Mouse (Mus musculus) c-Kit-positive CD71-positive TER-119-positive erythroid progenitor cells, embryonic 14.5 days (primary cell): ENCODE data around the gene Rbm20.
"Not testable (repeated sequence)": the region's sequence is repeated elsewhere in the genome, so short reads cannot be mapped to it uniquely, and the experiment has no call there.

Source experiments
- DNase-seq: peaks from one replicate; pipeline ENCODE4 v3.0.0-alpha.2; 2013; ENCODE audit warnings: low spot score

Rbm20 gene

GRCm38 (mm10) chr19:53792976-53793897 is 116.1 kb downstream of the Rbm20 start:
- no peak for DNase-seq

DNA sequence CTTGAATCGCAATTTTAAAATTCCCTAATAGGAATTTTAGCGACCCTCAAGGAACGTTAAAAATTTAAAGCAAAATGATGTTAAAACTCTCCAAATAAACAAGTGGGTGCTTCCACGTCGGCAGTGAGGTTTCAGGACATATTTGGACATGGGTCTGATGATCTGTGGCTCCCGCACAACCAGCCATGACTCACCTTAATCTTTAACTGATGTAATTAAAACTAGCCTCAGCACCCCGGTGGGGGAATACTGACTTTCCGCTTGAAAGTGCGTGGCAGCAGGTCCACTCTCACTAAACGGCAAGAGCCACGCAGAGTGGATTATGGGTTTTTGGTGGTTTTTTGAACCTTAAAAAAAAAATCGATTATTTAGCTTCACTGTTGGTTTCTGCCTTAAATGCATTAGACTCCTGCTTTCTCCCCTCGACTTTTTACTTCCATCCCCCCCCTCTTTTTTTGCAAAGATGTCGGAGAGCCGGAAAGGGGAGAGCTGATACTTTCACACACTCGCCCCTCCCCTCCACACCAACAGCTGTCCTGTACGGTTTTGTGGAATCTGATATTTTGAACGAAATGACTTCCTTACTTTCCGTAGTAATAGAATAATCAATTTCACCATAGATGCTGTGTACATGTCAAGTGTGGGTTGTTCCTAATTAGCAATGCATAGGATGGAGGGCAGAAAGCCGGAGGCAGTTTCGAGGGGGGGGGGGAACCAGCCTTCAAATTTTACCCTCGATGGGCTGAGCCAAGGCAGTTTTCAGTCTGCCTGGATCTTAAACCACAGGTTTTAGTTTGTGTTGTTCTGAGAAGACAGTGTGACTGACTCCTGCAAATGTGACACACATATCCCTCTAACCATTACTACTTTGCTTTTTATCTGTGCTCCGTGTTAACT is 117.1 kb downstream of the Rbm20 start:
- no peak for DNase-seq

DNA sequence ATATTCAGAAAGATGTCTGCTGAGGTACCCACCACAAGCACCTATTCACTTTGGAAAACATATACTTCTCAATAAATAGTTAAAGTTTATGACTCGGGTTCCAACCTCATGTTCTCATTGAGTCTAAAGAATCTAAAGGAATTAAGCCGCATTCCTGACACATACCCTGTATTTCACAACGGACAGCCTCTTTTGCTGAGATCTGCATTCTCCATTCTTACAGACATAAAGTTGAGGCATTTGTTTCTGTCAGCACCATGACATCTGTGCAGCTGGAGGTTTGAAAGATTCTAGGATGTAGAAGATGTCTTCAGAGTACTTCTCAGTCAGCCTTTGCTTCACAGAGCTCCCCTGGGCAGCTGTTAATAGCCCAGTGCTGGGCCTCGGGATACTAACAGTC is 117.9 kb downstream of the Rbm20 start:
- DNase-seq: no peak

- no peak for DNase-seq
These were observed 118.9 kb downstream of the Rbm20 start for GRCm38 (mm10) chr19:53796020-53796419.

GRCm38 (mm10) chr19:53797770-53798169 is 120.7 kb downstream of the Rbm20 start:
- no peak for DNase-seq

- DNase-seq: peak; percentile 60
These were observed 122.8 kb downstream of the Rbm20 start for GRCm38 (mm10) chr19:53799885-53800284.

DNA sequence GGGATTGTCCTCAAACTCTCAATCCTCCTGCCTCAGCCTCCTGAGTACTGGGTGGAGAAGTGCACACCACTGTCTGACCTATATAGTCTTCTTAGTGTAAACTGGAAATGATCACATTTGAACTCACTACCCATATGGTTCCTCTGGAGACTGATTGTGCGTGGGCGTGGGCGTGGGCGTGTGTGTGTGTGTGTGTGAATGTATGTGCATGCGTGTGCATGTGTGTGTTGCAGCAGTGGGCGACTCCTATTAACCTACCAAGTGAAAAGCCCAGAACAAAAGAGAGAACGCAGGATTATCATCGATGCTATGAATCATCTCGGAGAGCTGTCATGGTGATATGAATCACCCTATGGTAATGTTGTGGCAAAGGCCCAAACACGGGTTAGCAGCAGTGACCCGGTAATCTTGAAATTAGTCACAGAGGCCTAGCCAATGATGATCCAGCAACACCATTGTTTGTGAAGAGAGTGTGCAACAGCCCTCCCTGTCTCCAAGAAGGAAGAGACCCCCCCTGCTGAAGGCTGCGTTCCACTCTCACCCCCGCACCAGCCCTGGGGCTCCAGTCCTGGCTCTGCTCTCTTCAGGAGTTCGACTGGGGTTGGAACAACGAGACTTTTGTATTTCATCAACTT is 123.4 kb downstream of the Rbm20 start:
- no peak for DNase-seq

- DNase-seq: no peak
These were observed 124.3 kb downstream of the Rbm20 start for GRCm38 (mm10) chr19:53801380-53801779.

DNA sequence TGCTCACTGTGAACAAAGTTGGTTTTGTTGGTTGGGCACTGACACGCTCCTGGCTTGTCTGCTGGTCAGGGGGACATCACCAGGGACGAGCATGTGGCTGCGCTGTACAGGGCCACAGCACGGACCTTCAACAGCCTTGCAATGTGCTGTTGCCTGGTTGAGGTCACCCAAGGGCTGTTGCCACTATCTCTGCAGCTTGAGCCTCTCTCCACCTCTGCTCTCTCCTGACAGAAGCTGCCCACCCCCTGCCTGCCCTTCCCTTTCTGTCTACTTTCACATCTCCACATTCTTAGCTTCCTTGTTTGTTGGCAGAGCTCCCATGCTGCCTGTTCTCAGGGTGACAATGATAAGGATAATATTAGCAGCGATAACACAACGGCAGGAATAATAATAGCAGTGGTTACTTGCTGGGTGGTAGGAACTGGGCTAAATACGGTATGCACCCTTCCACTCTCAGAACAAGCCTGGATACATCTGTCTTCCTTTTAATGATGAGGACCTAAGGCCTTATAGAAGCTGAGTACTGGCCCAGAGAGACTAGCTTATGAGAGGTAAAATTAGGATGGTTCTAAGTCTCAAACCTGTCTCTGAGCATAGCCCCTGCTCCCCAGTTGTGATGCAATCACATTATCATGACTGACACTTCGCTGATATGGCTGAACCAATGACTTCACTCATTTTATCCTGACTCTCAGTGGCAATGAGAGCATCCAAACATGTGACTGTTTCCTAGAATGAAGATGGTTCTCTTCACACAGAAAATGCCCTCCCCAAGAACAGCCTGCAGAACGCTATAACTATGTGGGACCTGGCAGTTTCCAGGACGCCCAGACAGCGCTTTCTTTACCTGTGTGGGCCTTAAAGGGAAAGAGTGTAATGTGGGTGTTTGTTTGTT is 124.9 kb downstream of the Rbm20 start:
- no peak for DNase-seq

GRCm38 (mm10) chr19:53803954-53804353 is 126.8 kb downstream of the Rbm20 start:
- DNase-seq: no peak

- no peak for DNase-seq
These were observed 128.0 kb downstream of the Rbm20 start for GRCm38 (mm10) chr19:53805063-53805462.

DNA sequence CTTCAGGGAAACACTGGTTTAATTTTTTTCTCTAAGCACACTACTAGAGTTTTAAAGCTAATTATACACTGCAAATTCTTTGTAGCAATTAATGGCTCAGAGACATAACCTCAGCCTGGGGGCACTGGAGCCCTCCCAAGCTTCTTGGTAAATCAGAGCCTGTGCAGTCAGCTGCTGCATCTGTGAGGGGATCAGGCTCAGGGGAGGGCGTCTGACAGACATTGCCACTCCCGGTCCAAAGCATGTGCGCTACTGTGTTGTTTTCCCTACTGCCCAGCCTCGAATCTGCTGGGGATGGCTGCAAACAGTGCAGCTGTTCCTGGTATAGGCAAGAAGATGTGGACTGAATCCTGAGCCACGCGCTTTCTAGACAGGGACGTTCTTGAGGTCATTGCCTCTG is 129.0 kb downstream of the Rbm20 start:
- no peak for DNase-seq

DNA sequence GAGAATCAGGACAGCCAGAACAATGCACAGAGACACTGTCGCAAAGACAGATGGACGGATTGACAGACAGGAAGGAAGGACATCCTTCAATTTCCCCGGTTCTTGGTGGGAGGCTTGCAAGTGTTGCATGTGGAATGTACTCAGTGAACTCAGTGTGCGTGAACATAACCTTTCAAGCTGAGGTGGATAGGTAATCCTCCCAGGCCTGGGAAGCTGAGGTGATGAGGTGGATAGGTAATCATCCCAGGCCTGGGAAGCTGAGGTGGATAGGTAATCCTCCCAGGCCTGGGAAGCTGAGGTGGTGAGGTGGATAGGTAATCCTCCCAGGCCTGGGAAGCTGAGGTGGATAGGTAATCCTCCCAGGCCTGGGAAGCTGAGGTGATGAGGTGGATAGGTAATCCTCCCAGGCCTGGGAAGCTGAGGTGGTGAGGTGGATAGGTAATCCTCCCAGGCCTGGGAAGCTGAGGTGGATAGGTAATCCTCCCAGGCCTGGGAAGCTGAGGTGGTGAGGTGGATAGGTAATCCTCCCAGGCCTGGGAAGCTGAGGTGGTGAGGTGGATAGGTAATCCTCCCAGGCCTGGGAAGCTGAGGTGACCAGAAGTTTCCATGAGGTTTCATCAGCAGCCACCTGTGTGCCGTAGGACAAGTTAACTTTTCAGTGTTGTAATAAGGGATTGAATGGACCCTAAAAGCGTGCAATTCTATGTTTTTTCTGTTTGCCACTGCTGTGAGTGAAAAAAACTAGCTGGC is 129.6 kb downstream of the Rbm20 start:
- DNase-seq: not testable (repeated sequence)

GRCm38 (mm10) chr19:53807276-53807801 is 130.2 kb downstream of the Rbm20 start:
- no peak for DNase-seq

DNA sequence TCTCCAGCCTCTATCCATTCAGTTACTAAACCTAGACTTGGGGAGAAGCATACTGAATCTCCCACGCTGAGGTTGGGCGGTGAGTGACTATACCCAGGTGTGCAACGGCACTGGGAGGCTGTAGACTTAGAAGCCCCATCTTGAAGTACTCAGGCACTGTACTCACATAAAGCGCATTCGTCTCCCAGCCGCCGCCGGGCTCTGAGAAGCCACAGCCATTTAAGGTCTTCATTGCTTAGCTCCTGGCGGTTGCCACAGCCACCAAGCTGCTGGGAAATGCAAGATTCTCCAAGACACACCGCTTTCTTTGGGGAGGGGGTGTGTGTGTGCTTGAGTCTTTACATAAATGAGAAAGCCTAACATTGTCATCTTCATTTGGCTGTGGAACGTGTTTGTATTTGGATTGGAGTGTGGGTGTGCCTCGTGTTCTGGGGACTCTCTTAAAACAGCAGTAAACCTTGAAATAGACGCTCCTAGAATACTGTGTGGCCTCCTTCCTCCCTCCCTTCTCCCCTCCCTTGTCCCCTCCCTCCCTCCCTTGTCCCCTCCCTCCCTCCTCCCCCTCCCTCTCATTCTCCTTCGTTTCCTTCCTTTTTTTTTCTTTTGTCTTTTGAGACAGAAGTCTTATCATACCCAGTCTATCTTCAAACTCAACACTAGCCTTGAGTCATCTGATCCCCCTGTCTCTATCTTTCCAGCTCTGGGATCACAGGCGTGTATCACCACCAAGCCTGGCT is 131.1 kb downstream of the Rbm20 start:
- no peak for DNase-seq

- no peak for DNase-seq
These were observed 132.2 kb downstream of the Rbm20 start for GRCm38 (mm10) chr19:53809185-53809861.

GRCm38 (mm10) chr19:53810024-53810423 is 132.9 kb downstream of the Rbm20 start:
- peak; percentile 65 for DNase-seq

GRCm38 (mm10) chr19:53810584-53810983 is 133.5 kb downstream of the Rbm20 start:
- no peak for DNase-seq

DNA sequence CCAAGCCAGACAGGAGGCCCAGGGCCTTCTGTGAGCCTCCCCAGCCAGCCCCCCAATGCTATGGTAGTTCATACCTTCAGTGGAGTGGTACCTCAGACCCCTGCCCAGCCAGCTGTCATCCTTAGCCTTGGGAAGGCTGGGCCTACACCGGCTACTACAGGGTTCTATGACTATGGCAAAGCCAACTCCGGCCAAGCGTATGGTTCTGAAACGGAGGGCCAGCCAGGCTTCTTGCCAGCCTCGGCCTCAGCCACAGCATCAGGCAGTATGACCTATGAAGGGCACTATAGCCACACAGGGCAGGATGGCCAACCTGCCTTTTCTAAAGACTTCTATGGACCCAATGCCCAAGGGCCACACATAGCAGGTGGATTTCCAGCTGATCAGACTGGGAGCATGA is 136.5 kb downstream of the Rbm20 start:
- no peak for DNase-seq
